Mouse (Mus musculus) kidney, embryonic 14.5 days (tissue): ENCODE results near the gene Gnas. TPM values are rescaled to one million over a fixed set of nuclear protein-coding genes. Genes with fewer than 3 reads are reported as not detected.
A peak's percentile ranks its signal among the peaks of the same experiment; 100 is the strongest.
"Not testable (repeated sequence)": the region's sequence is repeated elsewhere in the genome, so short reads cannot be mapped to it uniquely, and the experiment has no call there.

Source experiments
- ATAC-seq: fragments of 200-750 bp; cut with Nextera tagmentation; 2 replicates; pipeline ENCODE4 v1.8.0; 2017; ENCODE audit warnings: moderate number of reproducible peaks, mild to moderate bottlenecking, moderate TSS enrichment, moderate library complexity; ENCODE audit not compliant: low FRiP score, low TSS enrichment
- H3K27ac ChIP-seq: fragments of 300-500 bp; sonication (generic); 2 replicates; pipeline ENCODE4 v1.5.1; 2014; ENCODE audit warnings: low read depth, mild to moderate bottlenecking, low read length, moderate library complexity, mixed read lengths
- H3K27me3 ChIP-seq: fragments of 300-500 bp; sonication (generic); 2 replicates; pipeline ENCODE4 v1.6.1; 2014; ENCODE audit warnings: mild to moderate bottlenecking, low read length; ENCODE audit not compliant: control insufficient read depth, insufficient read depth
- H3K36me3 ChIP-seq: fragments of 300-500 bp; sonication (generic); 2 replicates; pipeline ENCODE4 v1.6.1; 2014; ENCODE audit warnings: low read length, mixed read lengths; ENCODE audit not compliant: control insufficient read depth, insufficient read depth
- H3K4me1 ChIP-seq: fragments of 300-500 bp; sonication (generic); 2 replicates; pipeline ENCODE4 v1.6.1; 2014; ENCODE audit warnings: low read length, mixed read lengths; ENCODE audit not compliant: control insufficient read depth, insufficient read depth
- H3K4me2 ChIP-seq: fragments of 300-500 bp; sonication (generic); replicated peaks from 2 replicates; pipeline ENCODE4 v1.6.1; 2014; ENCODE audit warnings: low read depth, mild to moderate bottlenecking, low read length
- H3K4me3 ChIP-seq: fragments of 300-500 bp; sonication (generic); 2 replicates; pipeline ENCODE4 v1.5.1; 2014; ENCODE audit warnings: mild to moderate bottlenecking, low read length
- H3K9ac ChIP-seq: fragments of 300-500 bp; sonication (generic); 2 replicates; pipeline ENCODE4 v1.6.1; 2014; ENCODE audit warnings: low read depth, mild to moderate bottlenecking, low read length, moderate library complexity
- H3K9me3 ChIP-seq: fragments of 300-500 bp; sonication (generic); 2 replicates; pipeline ENCODE4 v1.6.1; 2016; ENCODE audit warnings: low read length; ENCODE audit not compliant: control insufficient read depth
- WGBS: fragments of 180-500 bp; shearing (Covaris S2); extraction: QIAGEN DNeasy Blood & Tissue Kit; methylation state at CpG from one replicate; pipeline ENCODE4 v1.1.7; 2014; 5-methylcytosine and 5-hydroxymethylcytosine counted together
- polyA plus RNA-seq: library from polyadenylated mRNA; unstranded; fragments of >200 nt; fragmentation: Nextera tagmentation; extraction: Ambion mirVana; gene quantifications from 2 replicates; pipeline ENCODE4 v1.2.1, GENCODE M21; 2014

The Gnas gene
- polyA plus RNA-seq, 1 experiment from 2014 or later: 1,592 TPM

DNA sequence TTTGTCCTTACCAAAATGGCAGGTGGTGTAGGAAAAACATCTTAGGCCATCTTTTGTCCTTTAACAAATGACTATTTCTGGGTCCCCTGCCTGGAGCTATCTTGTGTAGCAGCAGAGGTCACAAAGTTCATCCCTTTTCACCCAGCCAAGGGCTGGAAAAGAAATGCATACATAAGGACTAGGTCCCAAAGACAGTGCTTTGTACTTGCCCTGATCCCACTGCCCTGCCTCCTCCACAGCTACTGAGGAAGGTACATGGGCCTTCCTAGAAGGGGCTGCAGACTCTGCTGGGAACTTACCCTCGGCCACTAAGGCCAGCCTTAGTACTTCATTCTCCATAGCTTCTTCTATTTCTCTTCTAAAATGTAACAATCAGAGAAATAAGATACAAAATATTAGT lies 27.5 kb downstream of the Gnas start:
- Histone ChIP-seq H3K9me3 (no peaks in the 10 kb centered on the region), H3K36me3 (no peaks in the 10 kb centered on the region), H3K27ac (no peak overlapping the region), H3K4me2 (no peak overlapping the region), H3K4me1 (peaks cover 4% of the 10 kb centered on the region; the same call in 1 of the 2 replicates), H3K27me3 (no peaks in the 10 kb centered on the region), H3K9ac (no peak overlapping the region), H3K4me3 (no peak overlapping the region)
- ATAC-seq: peak; percentile 18; the same call in 1 of the 2 replicates
- WGBS: 75% methylated on average over 1 of the region's 1 CpGs

DNA sequence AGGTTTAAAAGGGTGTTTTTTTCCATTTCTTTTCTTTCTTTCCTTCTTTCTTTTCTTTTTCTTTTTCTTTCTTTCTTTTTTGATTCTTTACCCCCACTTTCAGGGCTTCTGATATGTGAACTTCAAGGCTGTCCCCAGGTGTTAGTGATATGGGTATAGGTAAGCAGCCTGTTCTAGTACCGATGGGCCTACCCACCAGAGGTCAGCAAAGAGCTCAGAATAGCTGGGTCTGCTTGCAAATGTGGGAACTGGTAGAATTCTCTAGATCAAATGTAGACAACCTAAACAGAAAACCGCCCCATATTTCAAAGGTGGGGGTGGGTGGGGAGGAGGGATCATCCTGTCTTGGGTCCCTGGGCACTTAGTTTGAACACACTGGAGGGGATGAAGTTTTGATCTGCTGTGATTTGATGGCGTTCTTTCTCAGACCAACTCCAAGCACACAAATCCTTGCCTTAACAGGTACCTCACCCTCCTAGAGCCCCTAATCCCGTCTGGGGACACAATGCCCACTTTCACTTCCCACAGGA lies 28.1 kb downstream of the Gnas start:
- H3K4me3 ChIP-seq: no peak overlapping the region
- no peaks in the 10 kb centered on the region for H3K27me3 ChIP-seq
- no peak overlapping the region for H3K27ac ChIP-seq
- no peak overlapping the region for H3K4me2 ChIP-seq
- peak; percentile 74; the same call in 1 of the 2 replicates for ATAC-seq
- no peaks in the 10 kb centered on the region for H3K36me3 ChIP-seq
- H3K9me3 ChIP-seq: no peaks in the 10 kb centered on the region
- peaks cover 4% of the 10 kb centered on the region; the same call in 1 of the 2 replicates for H3K4me1 ChIP-seq
- WGBS: 37% methylated on average over 4 of the region's 4 CpGs
- no peak overlapping the region for H3K9ac ChIP-seq

DNA sequence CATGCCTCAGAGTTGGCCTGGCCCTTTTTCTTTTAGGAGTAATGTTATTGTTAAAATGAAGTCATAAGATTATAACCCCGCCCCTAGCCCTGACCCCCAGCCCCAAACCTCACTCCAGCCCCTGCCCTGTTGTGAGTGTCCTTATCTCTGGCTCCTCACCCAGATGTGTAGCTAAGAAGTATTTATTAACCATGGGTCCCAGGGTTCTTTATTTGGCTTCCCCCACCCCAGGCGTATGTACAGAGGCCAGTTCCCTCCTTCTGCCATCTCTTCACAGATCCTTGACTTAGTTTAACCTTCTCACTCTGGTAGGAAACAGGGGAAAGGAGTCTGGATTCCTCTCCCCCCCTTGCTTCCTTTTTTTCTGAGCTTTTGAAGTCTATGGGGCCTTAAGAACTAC lies 28.5 kb downstream of the Gnas start:
- Histone ChIP-seq H3K9ac (no peak overlapping the region), H3K4me2 (no peak overlapping the region), H3K4me1 (peaks cover 4% of the 10 kb centered on the region; the same call in 1 of the 2 replicates), H3K36me3 (no peaks in the 10 kb centered on the region), H3K9me3 (no peaks in the 10 kb centered on the region), H3K27me3 (no peaks in the 10 kb centered on the region), H3K4me3 (no peak overlapping the region), H3K27ac (no peak overlapping the region)
- peak; percentile 7; the same call in 1 of the 2 replicates for ATAC-seq
- 79% methylated on average over 2 of the region's 2 CpGs for WGBS

DNA sequence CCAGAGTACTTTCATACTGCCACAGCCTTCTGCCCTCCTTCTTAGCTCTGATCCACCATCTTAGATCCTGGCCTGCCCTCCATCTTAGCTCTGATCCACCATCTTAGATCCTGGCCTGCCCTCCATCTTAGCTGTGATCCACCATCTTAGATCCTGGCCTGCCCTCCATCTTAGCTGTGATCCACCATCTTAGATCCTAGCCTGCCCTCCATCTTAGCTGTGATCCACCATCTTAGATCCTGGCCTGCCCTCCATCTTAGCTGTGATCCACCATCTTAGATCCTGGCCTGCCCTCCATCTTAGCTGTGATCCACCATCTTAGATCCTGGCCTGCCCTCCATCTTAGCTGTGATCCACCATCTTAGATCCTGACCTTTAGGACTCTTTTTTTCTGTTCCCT lies 31.3 kb downstream of the Gnas start:
- not testable (repeated sequence) for H3K9me3 ChIP-seq, H3K9ac ChIP-seq, H3K4me3 ChIP-seq, H3K27me3 ChIP-seq, H3K36me3 ChIP-seq, H3K4me2 ChIP-seq, H3K4me1 ChIP-seq, H3K27ac ChIP-seq, ATAC-seq

DNA sequence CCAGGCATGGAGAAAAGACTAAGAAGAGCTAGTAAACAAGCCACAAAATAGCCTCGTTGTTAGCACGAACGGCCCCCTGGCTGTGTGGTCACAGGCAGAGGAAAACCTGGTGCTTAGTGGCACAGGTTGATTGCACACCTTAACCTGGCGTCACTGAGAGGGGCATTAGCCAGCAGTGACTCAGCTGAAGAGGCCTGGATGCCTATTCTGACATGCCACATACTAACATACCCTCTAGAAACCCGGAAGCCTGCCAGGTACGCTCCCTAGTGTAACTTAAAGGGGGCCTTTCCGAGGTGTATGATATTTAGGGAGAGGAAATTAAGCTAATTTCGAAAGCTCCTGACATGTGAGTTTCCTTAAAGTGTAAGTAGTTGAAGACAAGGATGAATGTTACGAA lies 32.5 kb downstream of the Gnas start:
- Histone ChIP-seq H3K9me3 (no peaks in the 10 kb centered on the region), H3K36me3 (no peaks in the 10 kb centered on the region), H3K4me2 (no peak overlapping the region), H3K9ac (no peak overlapping the region), H3K4me1 (peaks cover 4% of the 10 kb centered on the region; the same call in 1 of the 2 replicates), H3K27ac (no peak overlapping the region), H3K4me3 (no peak overlapping the region), H3K27me3 (no peaks in the 10 kb centered on the region)
- WGBS: 90% methylated on average over 9 of the region's 9 CpGs
- no peak for ATAC-seq

DNA sequence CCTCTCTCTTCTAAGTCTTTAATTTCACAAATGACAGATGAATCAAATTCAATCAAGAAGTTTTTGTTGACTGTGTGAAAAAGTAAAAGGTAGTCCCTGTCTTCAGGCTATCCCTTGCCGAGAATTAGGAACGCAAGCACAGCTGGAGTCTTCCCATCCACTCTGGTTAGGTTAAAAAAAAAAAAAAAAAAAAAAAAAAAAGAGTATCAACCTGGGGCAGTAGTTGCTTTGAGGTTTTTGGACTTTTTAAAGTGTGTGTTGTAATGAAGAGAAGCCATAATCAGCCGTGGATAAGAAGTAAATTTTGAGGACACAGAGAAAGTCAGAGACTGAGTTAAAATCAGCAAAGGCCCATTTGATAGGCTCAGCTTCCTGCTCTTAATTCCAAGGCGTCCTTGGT lies 41.9 kb downstream of the Gnas start:
- Histone ChIP-seq H3K36me3 (0 out of 2 replicates have a peak, but pooled peaks cover 3% of the 10 kb centered on the region), H3K4me1 (peaks cover 5% of the 10 kb centered on the region; the same call in 1 of the 2 replicates), H3K9me3 (peaks cover 11% of the 10 kb centered on the region; the same call in 1 of the 2 replicates), H3K27me3 (no peaks in the 10 kb centered on the region), H3K9ac (no peak overlapping the region), H3K4me2 (no peak overlapping the region), H3K27ac (no peak overlapping the region), H3K4me3 (peak overlapping the region; percentile 98; the same call in 1 of the 2 replicates)
- ATAC-seq: no peak
- 64% methylated on average over 4 of the region's 4 CpGs for WGBS

DNA sequence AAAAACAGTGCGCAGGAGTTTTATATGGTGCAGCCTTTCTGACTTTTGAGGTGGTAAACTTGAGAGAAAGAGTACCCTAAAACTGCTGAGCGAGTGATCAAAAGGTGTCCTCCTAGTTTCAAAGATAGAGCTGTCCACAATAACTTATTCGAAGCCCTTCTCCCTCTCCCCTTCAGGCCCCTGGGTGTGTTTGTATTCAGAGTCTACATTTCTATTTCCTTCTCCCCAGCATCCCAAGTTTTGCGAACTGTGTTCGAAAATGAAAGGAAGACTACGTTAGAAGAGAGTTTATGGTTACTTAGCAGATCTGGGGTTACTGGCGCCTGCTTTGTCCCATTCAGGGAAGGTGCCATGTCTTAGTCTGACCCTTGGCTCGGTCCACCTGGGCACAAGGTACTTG lies 42.4 kb downstream of the Gnas start:
- 54% methylated on average over 8 of the region's 8 CpGs for WGBS
- ATAC-seq: no peak
- Histone ChIP-seq H3K27me3 (no peaks in the 10 kb centered on the region), H3K9me3 (peaks cover 11% of the 10 kb centered on the region; the same call in 1 of the 2 replicates), H3K36me3 (0 out of 2 replicates have a peak, but pooled peaks cover 3% of the 10 kb centered on the region), H3K4me2 (peak overlapping the region; percentile 64), H3K9ac (peak overlapping the region; percentile 9; the same call in 1 of the 2 replicates), H3K4me1 (peaks cover 5% of the 10 kb centered on the region; the same call in 1 of the 2 replicates), H3K4me3 (peak overlapping the region; percentile 98), H3K27ac (no peak overlapping the region)

DNA sequence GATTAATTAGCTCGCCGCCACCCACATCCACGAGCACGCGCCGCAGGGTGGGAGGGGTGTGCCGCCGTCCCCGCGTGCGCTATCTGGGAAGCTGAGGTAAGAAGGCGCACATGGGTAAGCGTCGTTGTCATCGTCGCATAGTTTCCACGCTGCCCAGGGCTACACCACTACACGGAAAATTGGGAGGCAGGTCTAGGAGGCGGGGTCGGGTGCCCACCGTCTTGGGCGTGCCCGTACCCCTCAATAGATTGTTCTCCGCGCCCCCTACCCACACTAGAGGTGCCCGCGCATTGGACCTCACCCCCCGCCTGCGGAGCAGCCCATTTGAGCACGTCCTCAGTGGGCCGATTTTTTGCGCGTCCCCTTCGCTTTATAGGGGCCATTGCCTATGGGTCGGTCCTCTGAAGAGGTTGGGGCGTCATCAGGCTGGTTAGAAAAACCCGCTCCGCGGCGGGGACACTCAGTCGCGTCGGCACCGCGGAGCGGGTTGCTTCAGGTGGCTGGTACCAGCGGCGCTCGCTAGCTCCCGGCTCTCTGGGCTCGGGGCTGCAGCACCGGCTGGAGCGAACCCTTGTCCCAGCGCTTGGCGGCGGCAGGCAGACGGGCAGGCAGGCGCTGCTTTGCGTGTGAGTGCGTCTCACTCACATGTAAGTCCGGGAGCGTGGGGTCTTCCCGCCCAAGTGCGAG lies 43.3 kb downstream of the Gnas start:
- Histone ChIP-seq H3K27ac (peak overlapping the region; percentile 47), H3K9me3 (peaks cover 11% of the 10 kb centered on the region; the same call in 1 of the 2 replicates), H3K4me1 (peaks cover 8% of the 10 kb centered on the region), H3K36me3 (peaks cover 2% of the 10 kb centered on the region; the same call in 1 of the 2 replicates), H3K4me2 (peak overlapping the region; percentile 64), H3K9ac (peak overlapping the region; percentile 57), H3K4me3 (peak overlapping the region; percentile 98), H3K27me3 (no peaks in the 10 kb centered on the region)
- WGBS: 56% methylated on average over 61 of the region's 64 CpGs
- peak; percentile 18 for ATAC-seq

DNA sequence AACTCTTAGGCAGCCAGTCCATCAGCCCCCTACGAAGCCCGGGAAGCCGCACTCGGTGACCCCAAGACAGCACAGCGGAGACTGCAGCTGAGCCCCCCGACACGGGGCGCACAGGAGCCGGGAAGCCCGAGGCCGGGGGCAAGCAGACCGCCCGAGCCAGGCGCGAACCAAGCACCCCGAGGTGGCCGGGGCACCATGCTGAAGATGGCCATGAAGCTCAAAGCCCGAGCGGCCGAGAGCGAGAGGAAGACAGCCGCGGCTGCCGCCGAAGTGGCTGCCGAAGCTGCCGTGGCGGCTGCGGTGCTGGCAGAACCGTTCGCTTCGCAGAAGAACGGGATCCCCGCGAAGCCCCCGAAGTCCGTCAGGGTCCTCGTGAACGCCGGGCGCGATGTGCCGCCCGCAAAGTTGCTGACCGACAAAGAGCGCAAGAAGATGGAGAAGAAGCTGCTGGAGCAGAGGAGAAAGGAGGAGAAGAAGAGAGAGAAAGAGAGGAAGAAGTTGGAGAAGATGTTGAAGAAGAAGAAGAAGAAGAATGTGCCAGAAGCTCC lies 44.3 kb downstream of the Gnas start:
- Histone ChIP-seq H3K4me1 (peaks cover 17% of the 10 kb centered on the region), H3K4me2 (peak overlapping the region; percentile 64), H3K9ac (peak overlapping the region; percentile 99), H3K4me3 (peak overlapping the region; percentile 98), H3K36me3 (peaks cover 3% of the 10 kb centered on the region; the same call in 1 of the 2 replicates), H3K9me3 (peaks cover 11% of the 10 kb centered on the region; the same call in 1 of the 2 replicates), H3K27me3 (no peaks in the 10 kb centered on the region), H3K27ac (peak overlapping the region; percentile 100; the same call in 1 of the 2 replicates)
- ATAC-seq: no peak
- 50% methylated on average over 46 of the region's 46 CpGs for WGBS
